Mouse (Mus musculus): ENCODE data around the gene Cdh13. TPM values are rescaled to one million over a fixed set of nuclear protein-coding genes. Genes with fewer than 3 reads are reported as not detected.

Gene Cdh13
- polyA plus RNA-seq, 1 experiment from 2014 or later, result 56.3 TPM

- 68% methylated on average over 8 of the region's 8 CpGs for WGBS
- ATAC-seq, result 0 out of 2 replicates have a peak, but pooled peaks have one; percentile 37
- Histone ChIP-seq H3K27me3 (no peaks in the 10 kb centered on the region), H3K9ac (replicated peaks) (no peak overlapping the region), H3K36me3 (no peaks in the 10 kb centered on the region), H3K4me3 (replicated peaks) (no peak overlapping the region), H3K4me1 (replicated peaks) (no peaks in the 10 kb centered on the region), H3K4me2 (replicated peaks) (no peak overlapping the region), H3K27ac (no peak overlapping the region), H3K9me3 (no peaks in the 10 kb centered on the region)
Observed at GRCm38 (mm10) chr8:119360686-119361295, 1077.3 kb downstream of the Cdh13 start.
